Mouse (Mus musculus) intestine, postnatal 0 days (tissue): ENCODE data around the gene Ebf1. TPM values are rescaled to one million over a fixed set of nuclear protein-coding genes. Genes with fewer than 3 reads are reported as not detected.

Source experiments
- ATAC-seq: fragments of 200-750 bp; cut with Nextera tagmentation; 2 replicates; pipeline ENCODE4 v1.8.0; 2017; ENCODE audit warnings: mild to moderate bottlenecking, moderate TSS enrichment, moderate library complexity
- H3K27ac ChIP-seq: fragments of 300-500 bp; sonication (generic); 2 replicates; pipeline ENCODE4 v1.5.1; 2014; ENCODE audit warnings: mild to moderate bottlenecking, low read depth, low read length, moderate library complexity
- H3K27me3 ChIP-seq: fragments of 300-500 bp; sonication (generic); replicated peaks from 2 replicates; pipeline ENCODE4 v1.6.1; 2014; ENCODE audit warnings: low read length, mixed read lengths; ENCODE audit not compliant: control insufficient read depth, insufficient read depth
- H3K36me3 ChIP-seq: fragments of 300-500 bp; sonication (generic); 2 replicates; pipeline ENCODE4 v1.6.1; 2014; ENCODE audit warnings: mild to moderate bottlenecking, moderate library complexity; ENCODE audit not compliant: control insufficient read depth, insufficient read depth
- H3K4me1 ChIP-seq: fragments of 300-500 bp; sonication (generic); replicated peaks from 2 replicates; pipeline ENCODE4 v1.6.1; 2014; ENCODE audit warnings: antibody characterized with exemption, low read length, mixed read lengths; ENCODE audit not compliant: control insufficient read depth, insufficient read depth
- H3K4me2 ChIP-seq: fragments of 300-500 bp; sonication (generic); replicated peaks from 2 replicates; pipeline ENCODE4 v1.6.1; 2014; ENCODE audit warnings: low read depth, mild to moderate bottlenecking, moderate library complexity
- H3K4me3 ChIP-seq: fragments of 300-500 bp; sonication (generic); 2 replicates; pipeline ENCODE4 v1.5.1; 2014; ENCODE audit warnings: low read depth, low read length
- H3K9ac ChIP-seq: fragments of 300-500 bp; sonication (generic); 2 replicates; pipeline ENCODE4 v1.6.1; 2014; ENCODE audit warnings: mild to moderate bottlenecking, low read depth, low read length
- H3K9me3 ChIP-seq: fragments of 300-500 bp; sonication (generic); 2 replicates; pipeline ENCODE4 v1.6.1; 2016; ENCODE audit warnings: mixed run types; ENCODE audit not compliant: control insufficient read depth
- CTCF ChIP-seq: sonication (generic); IDR thresholded peaks from 2 replicates; pipeline ENCODE4 v1.5.1; 2016; ENCODE audit warnings: low read depth, mild to moderate bottlenecking, control low read depth, antibody characterized with exemption, moderate library complexity
- WGBS: fragments of 180-500 bp; shearing (Covaris S2); extraction: QIAGEN DNeasy Blood & Tissue Kit; methylation state at CpG from one replicate; pipeline ENCODE4 v1.1.7; 2014; 5-methylcytosine and 5-hydroxymethylcytosine counted together
- polyA plus RNA-seq: library from polyadenylated mRNA; unstranded; fragments of >200 nt; fragmentation: Nextera tagmentation; extraction: Ambion mirVana; gene quantifications from 2 replicates; pipeline ENCODE4 v1.2.1, GENCODE M21; 2015

The Ebf1 gene
- polyA plus RNA-seq, 1 experiment from 2014 or later = 4.0 TPM

GRCm38 (mm10) chr11:44656916-44657315 is 39.8 kb downstream of the Ebf1 start:
- no peak overlapping the region for H3K27ac ChIP-seq
- TF ChIP-seq CTCF = no peak
- no peaks in the 10 kb centered on the region for H3K4me1 ChIP-seq
- H3K36me3 ChIP-seq = no peaks in the 10 kb centered on the region
- H3K27me3 ChIP-seq = no peaks in the 10 kb centered on the region
- no peak overlapping the region for H3K4me3 ChIP-seq
- no peaks in the 10 kb centered on the region for H3K9me3 ChIP-seq
- H3K4me2 ChIP-seq = no peak overlapping the region
- no peak for ATAC-seq
- no peak overlapping the region for H3K9ac ChIP-seq

GRCm38 (mm10) chr11:44657833-44658395 is 40.8 kb downstream of the Ebf1 start:
- H3K27ac ChIP-seq = no peak overlapping the region
- WGBS = 72% methylated on average over 6 of the region's 6 CpGs

GRCm38 (mm10) chr11:44661875-44662274 is 44.8 kb downstream of the Ebf1 start:
- H3K27ac ChIP-seq = no peak overlapping the region
- no peaks in the 10 kb centered on the region for H3K27me3 ChIP-seq
- no peak overlapping the region for H3K4me2 ChIP-seq
- no peak overlapping the region for H3K4me3 ChIP-seq
- no peak overlapping the region for H3K9ac ChIP-seq
- no peaks in the 10 kb centered on the region for H3K36me3 ChIP-seq
- no peak for ATAC-seq
- no peaks in the 10 kb centered on the region for H3K4me1 ChIP-seq
- H3K9me3 ChIP-seq = no peaks in the 10 kb centered on the region
- WGBS = 80% methylated on average over 5 of the region's 5 CpGs
- TF ChIP-seq CTCF = no peak

More at GRCm38 (mm10) chr11:44657833-44658395, 40.8 kb downstream of the Ebf1 start:
- no peaks in the 10 kb centered on the region for H3K9me3 ChIP-seq
- H3K36me3 ChIP-seq = no peaks in the 10 kb centered on the region
- H3K9ac ChIP-seq = no peak overlapping the region
- H3K27me3 ChIP-seq = no peaks in the 10 kb centered on the region
- no peak overlapping the region for H3K4me3 ChIP-seq
- no peaks in the 10 kb centered on the region for H3K4me1 ChIP-seq
- TF ChIP-seq CTCF = no peak
- H3K4me2 ChIP-seq = no peak overlapping the region
- ATAC-seq = no peak

GRCm38 (mm10) chr11:44663609-44664141 is 46.6 kb downstream of the Ebf1 start:
- Histone ChIP-seq H3K27ac (no peak overlapping the region), H3K9me3 (no peaks in the 10 kb centered on the region), H3K9ac (no peak overlapping the region), H3K4me2 (no peak overlapping the region), H3K36me3 (no peaks in the 10 kb centered on the region), H3K4me3 (no peak overlapping the region), H3K27me3 (no peaks in the 10 kb centered on the region), H3K4me1 (no peaks in the 10 kb centered on the region)
- WGBS = 69% methylated on average over 4 of the region's 4 CpGs
- ATAC-seq = no peak
- no peak for TF ChIP-seq CTCF

GRCm38 (mm10) chr11:44665156-44665682 is 48.1 kb downstream of the Ebf1 start:
- WGBS = 14% methylated on average over 18 of the region's 18 CpGs
- Histone ChIP-seq H3K9ac (0 out of 2 replicates have a peak overlapping the region, but pooled peaks have one; percentile 17), H3K9me3 (no peaks in the 10 kb centered on the region), H3K27ac (no peak overlapping the region), H3K4me1 (no peaks in the 10 kb centered on the region), H3K4me3 (no peak overlapping the region), H3K27me3 (no peaks in the 10 kb centered on the region), H3K4me2 (peak overlapping the region; percentile 25), H3K36me3 (no peaks in the 10 kb centered on the region)
- no peak for ATAC-seq
- TF ChIP-seq CTCF = no peak

GRCm38 (mm10) chr11:44665741-44666531 is 48.8 kb downstream of the Ebf1 start:
- no peaks in the 10 kb centered on the region for H3K36me3 ChIP-seq
- no peak for ATAC-seq
- TF ChIP-seq CTCF = no peak
- H3K9ac ChIP-seq = no peak overlapping the region
- H3K4me1 ChIP-seq = no peaks in the 10 kb centered on the region
- no peak overlapping the region for H3K4me2 ChIP-seq
- H3K9me3 ChIP-seq = no peaks in the 10 kb centered on the region
- WGBS = 59% methylated on average over 7 of the region's 7 CpGs
- no peak overlapping the region for H3K27ac ChIP-seq
- H3K27me3 ChIP-seq = no peaks in the 10 kb centered on the region
- no peak overlapping the region for H3K4me3 ChIP-seq
